Mouse (Mus musculus): ENCODE results near the gene Capn7.

DNA sequence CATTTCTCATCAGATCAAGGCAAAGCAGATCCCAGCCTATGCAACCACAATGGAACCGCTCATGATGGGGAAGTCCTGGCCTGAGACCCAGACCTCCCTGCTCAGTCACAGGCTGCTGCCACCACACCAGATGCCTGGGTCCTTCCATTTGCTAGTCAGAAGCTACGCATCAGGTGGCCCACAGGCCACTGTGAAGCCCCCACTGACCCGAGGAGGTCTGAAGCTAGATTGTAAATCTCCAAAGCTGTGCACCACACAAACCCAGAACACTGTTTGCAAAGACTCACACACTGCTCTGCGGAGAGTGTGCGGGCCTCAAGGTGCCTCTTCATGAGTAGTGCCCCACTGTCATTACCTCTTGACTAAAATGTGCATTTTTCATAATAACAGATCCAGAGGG lies 49.0 kb downstream of the Capn7 start:
- TF ChIP-seq GATA1 (IDR thresholded peaks at IDR 0.05; ENCODE audit: borderline replicate concordance, low read length) (no peak), FLI1 (IDR thresholded peaks at IDR 0.05; ENCODE audit: low read length) (no peak)
